Mouse (Mus musculus): ENCODE results near the gene 9430038I01Rik. TPM values are rescaled to one million over a fixed set of nuclear protein-coding genes. Genes with fewer than 3 reads are reported as not detected.

The 9430038I01Rik gene
- total and polyA plus RNA-seq, 3 experiments: 7.4 to 14.6 (median 11.6) TPM

DNA sequence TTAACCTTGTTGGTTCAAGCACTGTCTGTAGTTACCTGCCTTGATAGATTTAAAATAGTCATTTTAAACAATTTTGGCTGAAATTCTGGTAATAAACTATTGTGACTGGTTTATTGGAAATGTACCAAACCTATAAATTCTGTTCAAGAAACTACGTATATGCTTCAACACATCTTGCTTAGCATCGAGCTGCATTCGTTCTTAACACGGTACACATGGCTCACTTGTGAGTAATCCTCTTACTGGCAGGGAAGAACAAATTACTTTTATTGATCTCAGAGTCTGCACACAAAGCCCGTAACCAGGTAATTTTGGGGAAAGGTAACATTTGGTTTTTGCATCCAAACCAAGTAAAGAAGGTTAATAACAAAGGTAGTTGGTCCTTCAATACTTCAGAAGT, 22.7 kb downstream of the 9430038I01Rik start:
- dilution Hi-C loops (cut with MboI; ENCODE audit: extremely low pct_ligation_motif_present, extremely low pct_unique_long_range_greater_than_20kb, low sequenced_read_pairs) (no loop called here), in situ Hi-C loops (cut with MboI; ENCODE audit: low pct_ligation_motif_present, low pct_unique_long_range_greater_than_20kb, low sequenced_read_pairs) (no loop called here)
- Histone ChIP-seq H3K36me3 (replicated peaks in 1 of 2; ENCODE audit: control insufficient read depth in 1 of 2, insufficient read depth in 1 of 2, low read length in 1 of 2) (no peaks in the 10 kb centered on the region), H3K4me3 (replicated peaks in 1 of 3; ENCODE audit: low read depth in 2 of 3, low read length in 2 of 3, poor library complexity in 1 of 3) (no peak overlapping the region), H3K9me3 (replicated peaks; ENCODE audit: low read length) (no peaks in the 10 kb centered on the region), H3K27me3 (replicated peaks) (no peaks in the 10 kb centered on the region), H3K27ac (ENCODE audit: insufficient read depth, low read depth) (no peak overlapping the region), H3K4me2 (ENCODE audit: insufficient read depth, low read depth, poor library complexity, severe bottlenecking) (no peak overlapping the region), H3K4me1 (ENCODE audit: control insufficient read depth in 1 of 2, insufficient read depth in 2 of 2) (peaks cover 0 to 8% of the 10 kb centered on the region in 2 experiments; a peak in 1 of 4 replicates), H3K9ac (ENCODE audit: insufficient read depth, low read depth) (no peak overlapping the region), H3K79me2 (replicated peaks; ENCODE audit: control insufficient read depth, extremely low read depth, insufficient read depth, poor library complexity, severe bottlenecking) (no peaks in the 10 kb centered on the region)
- no peak for DNase-seq (ENCODE audit: extremely low read depth)
- TF ChIP-seq IRF4 (IDR thresholded peaks at IDR 0.05; ENCODE audit: low read depth, low read length) (no peak), ZNF384 (IDR thresholded peaks at IDR 0.05; ENCODE audit: low read depth, low read length) (no peak), MEF2A (IDR thresholded peaks at IDR 0.05; ENCODE audit: borderline replicate concordance, low read depth, low read length) (no peak), NRF1 (IDR thresholded peaks at IDR 0.05; ENCODE audit: low read depth, low read length) (no peak), ZC3H11A (IDR thresholded peaks at IDR 0.05; ENCODE audit: low read depth, low read length) (no peak), HCFC1 (IDR thresholded peaks at IDR 0.05; ENCODE audit: low read depth, low read length) (no peak), SMC3 (IDR thresholded peaks at IDR 0.05; ENCODE audit: low read depth, low read length) (no peak), MAX (IDR thresholded peaks at IDR 0.05; ENCODE audit: low read length) (no peak), TBP (conservative IDR thresholded peaks at IDR 0.05; ENCODE audit: low read depth, low read length) (no peak), TCF12 (IDR thresholded peaks at IDR 0.05; ENCODE audit: low read depth, low read length) (no peak), MXI1 (IDR thresholded peaks at IDR 0.05; ENCODE audit: low read depth, low read length) (no peak), EP300 (IDR thresholded peaks at IDR 0.05; ENCODE audit: low read length) (no peak), ZKSCAN1 (IDR thresholded peaks at IDR 0.05; ENCODE audit: borderline replicate concordance, low read depth, low read length) (no peak)

DNA sequence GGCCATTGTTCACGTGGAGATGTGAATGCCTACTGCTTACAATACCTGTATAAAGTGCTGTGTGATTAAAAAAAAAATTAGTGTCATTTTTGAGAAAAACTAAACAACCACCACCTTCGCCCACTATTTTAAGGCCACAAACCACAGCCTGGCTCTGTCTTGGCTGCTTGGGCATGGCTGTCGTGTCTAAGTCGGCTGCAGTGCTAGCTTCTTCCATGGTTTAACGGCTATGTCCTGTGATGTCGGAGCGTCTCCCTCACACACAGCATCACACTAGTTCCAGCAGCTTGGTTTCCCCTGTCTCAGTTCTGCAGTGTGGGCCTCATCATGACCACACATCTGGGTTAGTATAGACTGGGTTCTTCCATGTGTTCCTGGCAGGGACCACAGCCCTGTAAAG, 35.6 kb downstream of the 9430038I01Rik start:
- in situ Hi-C loops (cut with MboI; ENCODE audit: low pct_ligation_motif_present, low pct_unique_long_range_greater_than_20kb, low sequenced_read_pairs) (no loop called here), dilution Hi-C loops (cut with MboI; ENCODE audit: extremely low pct_ligation_motif_present, extremely low pct_unique_long_range_greater_than_20kb, low sequenced_read_pairs) (no loop called here)
- H3K36me3 ChIP-seq (replicated peaks in 1 of 2; ENCODE audit: control insufficient read depth in 1 of 2, insufficient read depth in 1 of 2, low read length in 1 of 2): peaks cover 0 to 3% of the 10 kb centered on the region in 2 experiments
- no peak overlapping the region for H3K4me3 ChIP-seq (replicated peaks in 1 of 3; ENCODE audit: low read depth in 2 of 3, low read length in 2 of 3, poor library complexity in 1 of 3)
- H3K4me1 ChIP-seq (ENCODE audit: control insufficient read depth in 1 of 2, insufficient read depth in 2 of 2): no peaks in the 10 kb centered on the region
- peaks cover 6% of the 10 kb centered on the region for H3K27me3 ChIP-seq (replicated peaks)
- no peaks in the 10 kb centered on the region for H3K79me2 ChIP-seq (replicated peaks; ENCODE audit: control insufficient read depth, extremely low read depth, insufficient read depth, poor library complexity, severe bottlenecking)
- DNase-seq (ENCODE audit: extremely low read depth): no peak
- TF ChIP-seq ZNF384 (IDR thresholded peaks at IDR 0.05; ENCODE audit: low read depth, low read length): no peak
- TF ChIP-seq ETS1 (conservative IDR thresholded peaks at IDR 0.05; ENCODE audit: low read depth, low read length): no peak
- no peak for TF ChIP-seq TCF12 (IDR thresholded peaks at IDR 0.05; ENCODE audit: low read depth, low read length)
- no peak overlapping the region for H3K4me2 ChIP-seq (ENCODE audit: insufficient read depth, low read depth, poor library complexity, severe bottlenecking)
- no peak overlapping the region for H3K27ac ChIP-seq (ENCODE audit: insufficient read depth, low read depth)
- no peak overlapping the region for H3K9ac ChIP-seq (ENCODE audit: insufficient read depth, low read depth)
- no peaks in the 10 kb centered on the region for H3K9me3 ChIP-seq (replicated peaks; ENCODE audit: low read length)

DNA sequence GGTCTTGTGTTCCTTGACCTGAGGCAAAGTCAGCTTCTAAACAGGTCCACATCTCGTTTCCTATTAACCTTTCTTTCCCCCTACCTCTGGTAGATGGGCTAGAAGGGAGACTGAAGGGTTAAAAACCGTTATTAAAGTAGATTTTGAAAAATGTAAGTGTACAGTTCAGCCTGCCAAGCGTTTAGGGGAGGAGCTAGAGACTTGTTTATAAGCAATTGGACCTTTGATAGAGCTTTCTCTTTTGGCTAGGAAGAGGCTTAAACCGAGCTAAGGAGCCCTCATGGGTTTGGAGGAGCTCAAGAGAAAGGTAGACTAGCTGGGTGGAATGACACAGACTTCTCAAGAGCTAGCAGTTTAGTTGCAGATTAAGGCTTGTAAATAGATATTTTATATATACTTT, 38.8 kb downstream of the 9430038I01Rik start:
- H3K27me3 ChIP-seq (replicated peaks): peaks cover 11% of the 10 kb centered on the region

More for the DNA sequence above, 38.8 kb downstream of the 9430038I01Rik start:
- dilution Hi-C loops (cut with MboI; ENCODE audit: extremely low pct_ligation_motif_present, extremely low pct_unique_long_range_greater_than_20kb, low sequenced_read_pairs): no loop called here
- H3K36me3 ChIP-seq (replicated peaks in 1 of 2; ENCODE audit: control insufficient read depth in 1 of 2, insufficient read depth in 1 of 2, low read length in 1 of 2): peaks cover 0 to 3% of the 10 kb centered on the region in 2 experiments
- H3K9ac ChIP-seq (ENCODE audit: insufficient read depth, low read depth): no peak overlapping the region
- in situ Hi-C loops (cut with MboI; ENCODE audit: low pct_ligation_motif_present, low pct_unique_long_range_greater_than_20kb, low sequenced_read_pairs): no loop called here
- no peaks in the 10 kb centered on the region for H3K9me3 ChIP-seq (replicated peaks; ENCODE audit: low read length)
- TF ChIP-seq USF1 (IDR thresholded peaks at IDR 0.05; ENCODE audit: low read depth, low read length) (no peak), MAX (IDR thresholded peaks at IDR 0.05; ENCODE audit: low read length) (no peak), RAD21 (IDR thresholded peaks at IDR 0.05; ENCODE audit: low read depth, low read length) (no peak), CTCF (conservative IDR thresholded peaks at IDR 0.05 in 1 of 2, IDR thresholded peaks at IDR 0.05 in 1 of 2; ENCODE audit: low read depth in 2 of 2, low read length in 2 of 2) (no peak), TBP (conservative IDR thresholded peaks at IDR 0.05; ENCODE audit: low read depth, low read length) (no peak), UBTF (IDR thresholded peaks at IDR 0.05; ENCODE audit: low read depth, low read length) (no peak), ELF1 (IDR thresholded peaks at IDR 0.05; ENCODE audit: low read depth, low read length) (no peak)
- H3K4me2 ChIP-seq (ENCODE audit: insufficient read depth, low read depth, poor library complexity, severe bottlenecking): no peak overlapping the region
- no peaks in the 10 kb centered on the region for H3K4me1 ChIP-seq (ENCODE audit: control insufficient read depth in 1 of 2, insufficient read depth in 2 of 2)
- no peaks in the 10 kb centered on the region for H3K79me2 ChIP-seq (replicated peaks; ENCODE audit: control insufficient read depth, extremely low read depth, insufficient read depth, poor library complexity, severe bottlenecking)
- H3K27ac ChIP-seq (ENCODE audit: insufficient read depth, low read depth): no peak overlapping the region
- no peak overlapping the region for H3K4me3 ChIP-seq (replicated peaks in 1 of 3; ENCODE audit: low read depth in 2 of 3, low read length in 2 of 3, poor library complexity in 1 of 3)
- no peak for DNase-seq (ENCODE audit: extremely low read depth)

Data from CH12.LX (cell line).